Mouse (Mus musculus) MEL (cell line): ENCODE data around the gene Myo1g.

ENCODE experiments used
- CTCF ChIP-seq, 3 experiments: IDR thresholded peaks in 2 of 3; conservative IDR thresholded peaks in 1 of 3; 2 replicates each; pipeline ENCODE4 v1.5.1; 2011 to 2012; ENCODE audit warnings: low read length in 3 of 3, low read depth in 2 of 3, mild to moderate bottlenecking in 2 of 3, improper control_type of control experiment in 1 of 3, inconsistent platforms in 1 of 3, mixed read lengths in 1 of 3, moderate library complexity in 1 of 3; ENCODE audit not compliant: control insufficient read depth in 1 of 3, insufficient read depth in 1 of 3, poor library complexity in 1 of 3, severe bottlenecking in 1 of 3
- POLR2A ChIP-seq, 2 experiments: IDR thresholded peaks; 2 replicates each; pipeline ENCODE4 v1.6.1; 2011 to 2012; ENCODE audit warnings: low read length in 2 of 2, mild to moderate bottlenecking in 2 of 2, control low read depth in 1 of 2, improper control_type of control experiment in 1 of 2, low read depth in 1 of 2, moderate library complexity in 1 of 2; ENCODE audit not compliant: control insufficient read depth in 1 of 2, insufficient read depth in 1 of 2, poor library complexity in 1 of 2
- RCOR1 ChIP-seq: IDR thresholded peaks from 2 replicates; pipeline ENCODE4 v1.6.1; 2012; ENCODE audit warnings: low read depth, mild to moderate bottlenecking, inconsistent platforms, low read length, improper control_type of control experiment
- TBP ChIP-seq: IDR thresholded peaks from 2 replicates; pipeline ENCODE4 v1.8.0; 2011; ENCODE audit warnings: low read depth, low read length, improper control_type of control experiment
- USF1 ChIP-seq: IDR thresholded peaks from 2 replicates; pipeline ENCODE4 v1.6.1; 2014; ENCODE audit warnings: low read depth, mild to moderate bottlenecking, inconsistent platforms, low read length, improper control_type of control experiment, moderate library complexity

DNA sequence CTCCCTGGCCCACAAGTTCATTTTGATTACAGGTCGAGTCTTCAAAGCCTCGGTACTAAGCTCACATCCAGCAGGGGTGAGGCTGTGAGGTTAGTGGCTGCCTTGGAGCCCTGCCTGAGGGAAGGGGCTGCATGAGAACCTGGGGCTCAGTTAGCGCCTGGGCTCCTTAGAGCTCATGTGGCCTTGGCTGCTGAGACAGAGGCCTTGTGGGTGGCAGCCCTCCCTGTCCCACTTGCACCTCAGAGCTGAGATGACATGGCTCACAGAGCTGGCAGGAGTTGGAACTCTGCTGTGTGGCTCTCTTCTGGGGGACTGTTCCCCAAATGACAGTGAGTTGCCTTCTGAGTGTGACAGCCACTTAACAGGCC lies 48.6 kb upstream of the Myo1g start:
- TF ChIP-seq POLR2A (IDR thresholded peaks at IDR 0.05; ENCODE audit: control insufficient read depth in 1 of 2, insufficient read depth in 1 of 2, low read depth in 1 of 2, low read length in 2 of 2, poor library complexity in 1 of 2) = no peak
- TF ChIP-seq TBP = no peak
- TF ChIP-seq RCOR1 = no peak
- no peak for TF ChIP-seq USF1
- TF ChIP-seq CTCF (IDR thresholded peaks at IDR 0.05 in 2 of 3, conservative IDR thresholded peaks at IDR 0.05 in 1 of 3; ENCODE audit: control insufficient read depth in 1 of 3, insufficient read depth in 1 of 3, low read depth in 2 of 3, low read length in 3 of 3, poor library complexity in 1 of 3, severe bottlenecking in 1 of 3) = no peak
